Mouse (Mus musculus) midbrain, embryonic 13.5 days (tissue): ENCODE measurements around the gene Grik4. TPM values are rescaled to one million over a fixed set of nuclear protein-coding genes. Genes with fewer than 3 reads are reported as not detected.
"Not testable (repeated sequence)": the region's sequence is repeated elsewhere in the genome, so short reads cannot be mapped to it uniquely, and the experiment has no call there.

ENCODE experiments used
- ATAC-seq: fragments of 200-750 bp; cut with Nextera tagmentation; 2 replicates; pipeline ENCODE4 v1.8.0; 2017; ENCODE audit warnings: mild to moderate bottlenecking, moderate TSS enrichment, moderate library complexity
- H3K27ac ChIP-seq: fragments of 300-500 bp; sonication (generic); 2 replicates; pipeline ENCODE4 v1.5.1; 2015; ENCODE audit warnings: inconsistent platforms, mild to moderate bottlenecking, moderate library complexity
- H3K27me3 ChIP-seq: fragments of 300-500 bp; sonication (generic); 2 replicates; pipeline ENCODE4 v1.6.1; 2015; ENCODE audit warnings: mild to moderate bottlenecking, inconsistent platforms
- H3K36me3 ChIP-seq: fragments of 300-500 bp; sonication (generic); 2 replicates; pipeline ENCODE4 v1.6.1; 2015; ENCODE audit warnings: mild to moderate bottlenecking, inconsistent platforms
- H3K4me1 ChIP-seq: fragments of 300-500 bp; sonication (generic); replicated peaks from 2 replicates; pipeline ENCODE4 v1.6.1; 2015; ENCODE audit warnings: inconsistent platforms
- H3K4me2 ChIP-seq: fragments of 300-500 bp; sonication (generic); replicated peaks from 2 replicates; pipeline ENCODE4 v1.6.1; 2015; ENCODE audit warnings: moderate library complexity, mild to moderate bottlenecking, inconsistent platforms
- H3K4me3 ChIP-seq: fragments of 300-500 bp; sonication (generic); replicated peaks from 2 replicates; pipeline ENCODE4 v1.5.1; 2015; ENCODE audit warnings: mild to moderate bottlenecking, inconsistent platforms
- H3K9ac ChIP-seq: fragments of 300-500 bp; sonication (generic); replicated peaks from 2 replicates; pipeline ENCODE4 v1.6.1; 2015; ENCODE audit warnings: mild to moderate bottlenecking, inconsistent platforms
- H3K9me3 ChIP-seq: fragments of 300-500 bp; sonication (generic); 2 replicates; pipeline ENCODE4 v1.6.1; 2016; ENCODE audit warnings: mild to moderate bottlenecking, inconsistent platforms
- WGBS: fragments of 180-500 bp; shearing (Covaris S2); methylation state at CpG from one replicate; pipeline ENCODE4 v1.1.7; 2015; 5-methylcytosine and 5-hydroxymethylcytosine counted together
- polyA plus RNA-seq: library from polyadenylated mRNA; unstranded; fragments of >200 nt; fragmentation: Nextera tagmentation; extraction: Ambion mirVana; gene quantifications from 2 replicates; pipeline ENCODE4 v1.2.1, GENCODE M21; 2015

Grik4 gene
- polyA plus RNA-seq: 6.2 and 6.8 TPM in 2 replicates

- peaks cover 25% of the 10 kb centered on the region for H3K27me3 ChIP-seq
- peak; percentile 90 for ATAC-seq
- no peaks in the 10 kb centered on the region for H3K9me3 ChIP-seq
- peak within 1 kb of the TSS; percentile 81 for H3K4me3 ChIP-seq
- peaks cover 19% of the 10 kb centered on the region for H3K4me1 ChIP-seq
- H3K4me2 ChIP-seq: peak within 1 kb of the TSS; percentile 94
- WGBS: 1% methylated on average over 56 of the region's 68 CpGs
- H3K36me3 ChIP-seq: no peaks in the 10 kb centered on the region
- H3K9ac ChIP-seq: peak within 1 kb of the TSS; percentile 97
- H3K27ac ChIP-seq: peak within 1 kb of the TSS; percentile 80
Measured at GRCm38 (mm10) chr9:42943781-42944535, at the start of gene Grik4. TSS of gene Grik4 (minus strand) at chr9:42944493.

- Histone ChIP-seq H3K9ac (no peak overlapping the region), H3K27ac (no peak overlapping the region), H3K9me3 (no peaks in the 10 kb centered on the region), H3K4me1 (no peaks in the 10 kb centered on the region), H3K36me3 (peaks cover 81% of the 10 kb centered on the region), H3K4me2 (no peak overlapping the region), H3K4me3 (no peak overlapping the region), H3K27me3 (no peaks in the 10 kb centered on the region)
- 93% methylated on average over 4 of the region's 4 CpGs for WGBS
- ATAC-seq: no peak
Measured at GRCm38 (mm10) chr9:42993659-42994058, 49.4 kb upstream of the Grik4 start.

- Histone ChIP-seq H3K9ac (no peak overlapping the region), H3K27ac (no peak overlapping the region), H3K36me3 (peaks cover 74% of the 10 kb centered on the region), H3K4me3 (no peak overlapping the region), H3K4me1 (no peaks in the 10 kb centered on the region), H3K9me3 (no peaks in the 10 kb centered on the region), H3K4me2 (no peak overlapping the region), H3K27me3 (no peaks in the 10 kb centered on the region)
- WGBS: 94% methylated on average over 4 of the region's 4 CpGs
- no peak for ATAC-seq
Measured at GRCm38 (mm10) chr9:42987988-42988387, 43.7 kb upstream of the Grik4 start.

- no peaks in the 10 kb centered on the region for H3K9me3 ChIP-seq
- no peak overlapping the region for H3K4me2 ChIP-seq
- H3K9ac ChIP-seq: no peak overlapping the region
- H3K27ac ChIP-seq: no peak overlapping the region
- H3K36me3 ChIP-seq: peaks cover 75% of the 10 kb centered on the region
- no peaks in the 10 kb centered on the region for H3K27me3 ChIP-seq
- no peak overlapping the region for H3K4me3 ChIP-seq
- no peaks in the 10 kb centered on the region for H3K4me1 ChIP-seq
- ATAC-seq: no peak
- 73% methylated on average over 11 of the region's 11 CpGs for WGBS
Measured at GRCm38 (mm10) chr9:42968894-42969521, 24.7 kb upstream of the Grik4 start.

- no peak overlapping the region for H3K4me2 ChIP-seq
- no peaks in the 10 kb centered on the region for H3K9me3 ChIP-seq
- no peak overlapping the region for H3K27ac ChIP-seq
- no peaks in the 10 kb centered on the region for H3K27me3 ChIP-seq
- H3K4me3 ChIP-seq: no peak overlapping the region
- 88% methylated on average over 9 of the region's 9 CpGs for WGBS
- ATAC-seq: no peak
- no peaks in the 10 kb centered on the region; the same call in 1 of the 2 replicates for H3K4me1 ChIP-seq
- H3K9ac ChIP-seq: no peak overlapping the region
- H3K36me3 ChIP-seq: peaks cover 66% of the 10 kb centered on the region
Measured at GRCm38 (mm10) chr9:42967731-42968130, 23.4 kb upstream of the Grik4 start.

- H3K4me1 ChIP-seq, ATAC-seq, H3K9ac ChIP-seq, H3K9me3 ChIP-seq, H3K4me3 ChIP-seq, H3K27ac ChIP-seq, H3K27me3 ChIP-seq, H3K4me2 ChIP-seq: not testable (repeated sequence)
- 88% methylated on average over 3 of the region's 3 CpGs for WGBS
- H3K36me3 ChIP-seq: peaks cover 39% of the 10 kb centered on the region
Measured at GRCm38 (mm10) chr9:42964809-42965208, 20.5 kb upstream of the Grik4 start.

GRCm38 (mm10) chr9:42964366-42964765 is 20.1 kb upstream of the Grik4 start:
- Histone ChIP-seq H3K36me3 (peaks cover 34% of the 10 kb centered on the region), H3K27me3 (no peaks in the 10 kb centered on the region), H3K27ac (no peak overlapping the region), H3K4me3 (no peak overlapping the region), H3K9me3 (no peaks in the 10 kb centered on the region), H3K4me2 (no peak overlapping the region), H3K9ac (no peak overlapping the region), H3K4me1 (no peaks in the 10 kb centered on the region; the same call in 1 of the 2 replicates)
- WGBS: 87% methylated on average over 12 of the region's 12 CpGs
- ATAC-seq: no peak

- H3K9me3 ChIP-seq: no peaks in the 10 kb centered on the region
- no peak overlapping the region for H3K4me2 ChIP-seq
- no peak overlapping the region for H3K4me3 ChIP-seq
- ATAC-seq: no peak
- H3K9ac ChIP-seq: no peak overlapping the region
- no peak overlapping the region; the same call in 1 of the 2 replicates for H3K27ac ChIP-seq
- WGBS: 84% methylated on average over 6 of the region's 6 CpGs
- H3K27me3 ChIP-seq: no peaks in the 10 kb centered on the region
- peaks cover 16% of the 10 kb centered on the region for H3K36me3 ChIP-seq
- H3K4me1 ChIP-seq: peaks cover 7% of the 10 kb centered on the region; the same call in 1 of the 2 replicates
Measured at GRCm38 (mm10) chr9:42962506-42962905, 18.2 kb upstream of the Grik4 start.

- Histone ChIP-seq H3K4me2 (no peak overlapping the region), H3K27ac (no peak overlapping the region), H3K4me3 (no peak overlapping the region), H3K4me1 (peaks cover 11% of the 10 kb centered on the region), H3K36me3 (no peaks in the 10 kb centered on the region), H3K9me3 (peaks cover 3% of the 10 kb centered on the region; the same call in 1 of the 2 replicates), H3K9ac (no peak overlapping the region), H3K27me3 (no peaks in the 10 kb centered on the region)
- no peak; the same call in 1 of the 2 replicates for ATAC-seq
- WGBS: 62% methylated on average over 7 of the region's 7 CpGs
Measured at GRCm38 (mm10) chr9:42958401-42958800, 14.1 kb upstream of the Grik4 start.

GRCm38 (mm10) chr9:42948381-42948780 is 4.1 kb upstream of the Grik4 start:
- H3K4me3 ChIP-seq: no peak overlapping the region
- no peaks in the 10 kb centered on the region for H3K9me3 ChIP-seq
- peaks cover 10% of the 10 kb centered on the region for H3K27me3 ChIP-seq
- H3K4me2 ChIP-seq: no peak overlapping the region
- H3K4me1 ChIP-seq: peaks cover 8% of the 10 kb centered on the region
- WGBS: 53% methylated on average over 1 of the region's 1 CpGs
- no peaks in the 10 kb centered on the region for H3K36me3 ChIP-seq
- H3K9ac ChIP-seq: no peak overlapping the region
- H3K27ac ChIP-seq: no peak overlapping the region
- ATAC-seq: no peak

- H3K9me3 ChIP-seq: no peaks in the 10 kb centered on the region
- H3K4me2 ChIP-seq: peak overlapping the region; percentile 94; the same call in 1 of the 2 replicates
Measured at GRCm38 (mm10) chr9:42945174-42945573, 881 bp upstream of the Grik4 start.

GRCm38 (mm10) chr9:42944536-42945006 is 278 bp upstream of the Grik4 start:
- H3K4me3 ChIP-seq: peak overlapping the region; percentile 81
- no peaks in the 10 kb centered on the region for H3K9me3 ChIP-seq
- no peaks in the 10 kb centered on the region for H3K36me3 ChIP-seq
- peaks cover 19% of the 10 kb centered on the region for H3K4me1 ChIP-seq
- peaks cover 25% of the 10 kb centered on the region for H3K27me3 ChIP-seq
- H3K9ac ChIP-seq: peak overlapping the region; percentile 97
- WGBS: under 1% methylated on average over 51 of the region's 52 CpGs
- H3K27ac ChIP-seq: peak overlapping the region; percentile 80
- peak; percentile 96 for ATAC-seq
- H3K4me2 ChIP-seq: peak overlapping the region; percentile 94

More at GRCm38 (mm10) chr9:42945174-42945573, 881 bp upstream of the Grik4 start:
- Histone ChIP-seq H3K9ac (no peak overlapping the region), H3K27ac (no peak overlapping the region), H3K27me3 (peaks cover 25% of the 10 kb centered on the region), H3K4me1 (peaks cover 19% of the 10 kb centered on the region), H3K4me3 (no peak overlapping the region), H3K36me3 (no peaks in the 10 kb centered on the region)
- 73% methylated on average over 7 of the region's 7 CpGs for WGBS
- ATAC-seq: no peak
